Mouse (Mus musculus): ENCODE measurements around the gene Gm20458. TPM values are rescaled to one million over a fixed set of nuclear protein-coding genes. Genes with fewer than 3 reads are reported as not detected.

Gm20458 gene
- polyA plus RNA-seq, 1 experiment from 2014 or later, result 2.6 TPM

- ATAC-seq (replicated peaks; ENCODE audit: insufficient number of reproducible peaks, low FRiP score, low TSS enrichment, low read depth), result no peak
- Histone ChIP-seq H3K4me2 (ENCODE audit: low read depth, low read length) (no peak overlapping the region), H3K27ac (replicated peaks; ENCODE audit: low read depth, low read length) (peak overlapping the region; percentile 68; the same call in 1 of the 2 replicates), H3K4me1 (ENCODE audit: control insufficient read depth, insufficient read depth, low read length) (peaks cover 13% of the 10 kb centered on the region), H3K36me3 (replicated peaks; ENCODE audit: control insufficient read depth, insufficient read depth, low read depth, low read length) (no peaks in the 10 kb centered on the region), H3K27me3 (ENCODE audit: control insufficient read depth, insufficient read depth, low read length) (no peaks in the 10 kb centered on the region), H3K9ac (replicated peaks; ENCODE audit: low read length) (no peak overlapping the region), H3K4me3 (ENCODE audit: low read depth, low read length) (no peak overlapping the region), H3K9me3 (replicated peaks; ENCODE audit: control insufficient read depth, low read length) (no peaks in the 10 kb centered on the region)
- WGBS, result 30% methylated on average over 3 of the region's 3 CpGs
- no peak for DNase-seq (ENCODE audit: low spot score)
These were observed 23.8 kb upstream of the Gm20458 start for GRCm38 (mm10) chr2:164436961-164437360.

DNA sequence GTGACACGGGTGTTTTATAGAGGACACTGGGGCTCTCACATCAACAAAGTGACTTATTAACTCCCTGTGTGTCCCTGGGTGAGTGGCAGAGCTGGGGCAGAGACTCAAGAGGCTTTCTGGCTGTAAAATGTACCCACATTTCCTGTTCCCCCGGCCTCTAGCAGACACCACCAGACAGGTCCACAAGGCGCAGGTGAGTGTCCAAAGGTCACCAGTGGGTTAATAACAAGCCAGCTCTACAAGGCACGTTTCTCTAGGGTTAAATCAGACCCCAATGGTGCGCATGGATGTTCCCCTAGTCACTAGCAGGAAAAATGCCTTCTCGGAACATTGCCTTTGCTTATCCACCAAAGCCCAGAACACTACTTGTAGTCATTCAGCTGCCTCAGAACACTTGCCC is 23.1 kb upstream of the Gm20458 start:
- no peak overlapping the region for H3K4me2 ChIP-seq (ENCODE audit: low read depth, low read length)
- 66% methylated on average over 6 of the region's 6 CpGs for WGBS
- H3K4me1 ChIP-seq (ENCODE audit: control insufficient read depth, insufficient read depth, low read length), result peaks cover 6% of the 10 kb centered on the region
- H3K27me3 ChIP-seq (ENCODE audit: control insufficient read depth, insufficient read depth, low read length), result no peaks in the 10 kb centered on the region
- H3K9ac ChIP-seq (replicated peaks; ENCODE audit: low read length), result no peak overlapping the region
- no peak for ATAC-seq (replicated peaks; ENCODE audit: insufficient number of reproducible peaks, low FRiP score, low TSS enrichment, low read depth)
- H3K4me3 ChIP-seq (ENCODE audit: low read depth, low read length), result no peak overlapping the region
- H3K27ac ChIP-seq (replicated peaks; ENCODE audit: low read depth, low read length), result no peak overlapping the region
- H3K9me3 ChIP-seq (replicated peaks; ENCODE audit: control insufficient read depth, low read length), result no peaks in the 10 kb centered on the region
- no peak for DNase-seq (ENCODE audit: low spot score)
- H3K36me3 ChIP-seq (replicated peaks; ENCODE audit: control insufficient read depth, insufficient read depth, low read depth, low read length), result no peaks in the 10 kb centered on the region

GRCm38 (mm10) chr2:164438257-164438656 is 22.5 kb upstream of the Gm20458 start:
- Histone ChIP-seq H3K36me3 (replicated peaks; ENCODE audit: control insufficient read depth, insufficient read depth, low read depth, low read length) (no peaks in the 10 kb centered on the region), H3K9me3 (replicated peaks; ENCODE audit: control insufficient read depth, low read length) (no peaks in the 10 kb centered on the region), H3K4me1 (ENCODE audit: control insufficient read depth, insufficient read depth, low read length) (peaks cover 6% of the 10 kb centered on the region), H3K4me2 (ENCODE audit: low read depth, low read length) (no peak overlapping the region), H3K4me3 (ENCODE audit: low read depth, low read length) (no peak overlapping the region), H3K27me3 (ENCODE audit: control insufficient read depth, insufficient read depth, low read length) (no peaks in the 10 kb centered on the region), H3K9ac (replicated peaks; ENCODE audit: low read length) (no peak overlapping the region), H3K27ac (replicated peaks; ENCODE audit: low read depth, low read length) (no peak overlapping the region)
- WGBS, result 70% methylated on average over 8 of the region's 8 CpGs
- ATAC-seq (replicated peaks; ENCODE audit: insufficient number of reproducible peaks, low FRiP score, low TSS enrichment, low read depth), result no peak
- no peak for DNase-seq (ENCODE audit: low spot score)

GRCm38 (mm10) chr2:164439001-164439421 is 21.8 kb upstream of the Gm20458 start:
- Histone ChIP-seq H3K36me3 (replicated peaks; ENCODE audit: control insufficient read depth, insufficient read depth, low read depth, low read length) (no peaks in the 10 kb centered on the region), H3K4me3 (ENCODE audit: low read depth, low read length) (no peak overlapping the region), H3K4me2 (ENCODE audit: low read depth, low read length) (no peak overlapping the region), H3K4me1 (ENCODE audit: control insufficient read depth, insufficient read depth, low read length) (peaks cover 6% of the 10 kb centered on the region), H3K9me3 (replicated peaks; ENCODE audit: control insufficient read depth, low read length) (no peaks in the 10 kb centered on the region), H3K9ac (replicated peaks; ENCODE audit: low read length) (no peak overlapping the region), H3K27ac (replicated peaks; ENCODE audit: low read depth, low read length) (no peak overlapping the region), H3K27me3 (ENCODE audit: control insufficient read depth, insufficient read depth, low read length) (no peaks in the 10 kb centered on the region)
- ATAC-seq (replicated peaks; ENCODE audit: insufficient number of reproducible peaks, low FRiP score, low TSS enrichment, low read depth), result no peak
- DNase-seq (ENCODE audit: low spot score), result no peak
- 80% methylated on average over 3 of the region's 3 CpGs for WGBS

DNA sequence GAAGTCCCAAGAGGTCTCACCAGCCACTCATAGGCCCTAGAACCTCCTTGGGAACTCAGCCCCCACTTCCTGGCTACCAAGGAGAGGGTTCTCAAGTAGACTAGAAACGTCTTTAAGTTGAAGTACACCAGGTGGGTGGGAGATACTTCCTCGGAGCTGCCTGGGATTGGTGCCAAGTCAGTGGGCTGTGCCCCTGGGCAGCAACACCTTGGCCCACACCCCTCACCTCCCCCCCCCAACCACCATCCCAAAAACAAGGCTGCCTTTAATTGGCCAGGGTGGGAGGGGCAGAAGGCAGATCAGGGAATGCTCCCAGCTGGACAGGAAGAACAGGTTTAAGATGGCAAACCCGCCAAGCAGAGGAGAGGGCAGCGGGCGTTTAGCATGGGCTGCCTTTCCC is 20.5 kb upstream of the Gm20458 start:
- no peak for ATAC-seq (replicated peaks; ENCODE audit: insufficient number of reproducible peaks, low FRiP score, low TSS enrichment, low read depth)
- no peak for DNase-seq (ENCODE audit: low spot score)
- H3K4me3 ChIP-seq (ENCODE audit: low read depth, low read length), result no peak overlapping the region
- peaks cover 6% of the 10 kb centered on the region for H3K4me1 ChIP-seq (ENCODE audit: control insufficient read depth, insufficient read depth, low read length)
- no peaks in the 10 kb centered on the region for H3K9me3 ChIP-seq (replicated peaks; ENCODE audit: control insufficient read depth, low read length)
- H3K9ac ChIP-seq (replicated peaks; ENCODE audit: low read length), result no peak overlapping the region
- 66% methylated on average over 5 of the region's 5 CpGs for WGBS
- no peaks in the 10 kb centered on the region for H3K36me3 ChIP-seq (replicated peaks; ENCODE audit: control insufficient read depth, insufficient read depth, low read depth, low read length)
- no peaks in the 10 kb centered on the region for H3K27me3 ChIP-seq (ENCODE audit: control insufficient read depth, insufficient read depth, low read length)
- no peak overlapping the region for H3K4me2 ChIP-seq (ENCODE audit: low read depth, low read length)
- H3K27ac ChIP-seq (replicated peaks; ENCODE audit: low read depth, low read length), result no peak overlapping the region

- no peaks in the 10 kb centered on the region for H3K36me3 ChIP-seq (replicated peaks; ENCODE audit: control insufficient read depth, insufficient read depth, low read depth, low read length)
- no peak overlapping the region for H3K27ac ChIP-seq (replicated peaks; ENCODE audit: low read depth, low read length)
- H3K9ac ChIP-seq (replicated peaks; ENCODE audit: low read length), result no peak overlapping the region
- 23% methylated on average over 8 of the region's 8 CpGs for WGBS
- 0 out of 2 replicates have a peak overlapping the region, but pooled peaks have one; percentile 6 for H3K4me2 ChIP-seq (ENCODE audit: low read depth, low read length)
- no peaks in the 10 kb centered on the region for H3K27me3 ChIP-seq (ENCODE audit: control insufficient read depth, insufficient read depth, low read length)
- no peak overlapping the region for H3K4me3 ChIP-seq (ENCODE audit: low read depth, low read length)
- DNase-seq (ENCODE audit: low spot score), result no peak
- no peak for ATAC-seq (replicated peaks; ENCODE audit: insufficient number of reproducible peaks, low FRiP score, low TSS enrichment, low read depth)
- no peaks in the 10 kb centered on the region for H3K9me3 ChIP-seq (replicated peaks; ENCODE audit: control insufficient read depth, low read length)
- H3K4me1 ChIP-seq (ENCODE audit: control insufficient read depth, insufficient read depth, low read length), result peaks cover 4% of the 10 kb centered on the region
These were observed 19.6 kb upstream of the Gm20458 start for GRCm38 (mm10) chr2:164441155-164441554.

- ATAC-seq (replicated peaks; ENCODE audit: insufficient number of reproducible peaks, low FRiP score, low TSS enrichment, low read depth) (no peak), DNase-seq (ENCODE audit: low spot score) (no peak)
- 30% methylated on average over 7 of the region's 7 CpGs for WGBS
- peak overlapping the region; percentile 84 for H3K4me2 ChIP-seq (ENCODE audit: low read depth, low read length)
- H3K9ac ChIP-seq (replicated peaks; ENCODE audit: low read length), result peak overlapping the region; percentile 70; the same call in 1 of the 2 replicates
- no peaks in the 10 kb centered on the region for H3K9me3 ChIP-seq (replicated peaks; ENCODE audit: control insufficient read depth, low read length)
- H3K27ac ChIP-seq (replicated peaks; ENCODE audit: low read depth, low read length), result no peak overlapping the region
- no peaks in the 10 kb centered on the region; the same call in 1 of the 2 replicates for H3K4me1 ChIP-seq (ENCODE audit: control insufficient read depth, insufficient read depth, low read length)
- H3K4me3 ChIP-seq (ENCODE audit: low read depth, low read length), result peak overlapping the region; percentile 55
- no peaks in the 10 kb centered on the region for H3K36me3 ChIP-seq (replicated peaks; ENCODE audit: control insufficient read depth, insufficient read depth, low read depth, low read length)
- no peaks in the 10 kb centered on the region for H3K27me3 ChIP-seq (ENCODE audit: control insufficient read depth, insufficient read depth, low read length)
These were observed 19.0 kb upstream of the Gm20458 start for GRCm38 (mm10) chr2:164441731-164442130.

DNA sequence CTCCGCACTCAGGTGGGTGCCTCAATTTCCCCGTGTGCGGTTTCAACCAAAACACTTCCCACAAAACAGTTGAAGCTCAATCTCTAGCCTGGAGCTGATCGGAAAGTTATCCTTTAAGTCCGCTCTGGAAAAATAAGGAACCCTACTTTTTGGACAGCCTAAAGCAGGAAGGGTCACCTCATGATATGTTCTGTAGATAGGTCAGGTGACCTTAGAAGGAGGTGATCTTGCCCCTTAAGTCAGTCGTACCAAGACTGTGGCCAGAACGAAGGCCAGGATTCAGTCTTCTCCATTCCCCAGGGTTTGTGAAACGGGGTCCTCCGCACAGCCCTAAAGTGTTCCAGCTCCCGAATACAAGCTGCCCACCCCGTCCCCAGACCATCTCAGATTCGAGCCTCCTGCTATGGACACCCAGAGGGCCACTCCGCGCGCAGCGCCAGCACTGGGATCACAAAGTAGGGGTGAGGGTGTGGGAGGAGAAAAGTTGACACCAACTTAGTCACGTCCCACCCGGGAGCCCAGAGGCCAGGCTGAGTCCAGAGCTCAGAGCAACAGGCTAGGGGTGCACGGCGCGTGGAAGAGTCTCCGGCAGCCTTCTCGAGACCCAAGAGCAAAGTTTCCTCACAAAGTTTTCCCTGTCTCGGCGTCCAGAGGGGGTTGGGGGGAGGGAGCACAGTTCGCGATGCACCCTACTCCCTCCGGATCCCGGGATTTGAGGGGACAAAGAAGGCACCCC is 18.3 kb upstream of the Gm20458 start:
- 4% methylated on average over 29 of the region's 29 CpGs for WGBS
- Histone ChIP-seq H3K4me2 (ENCODE audit: low read depth, low read length) (peak overlapping the region; percentile 84), H3K27me3 (ENCODE audit: control insufficient read depth, insufficient read depth, low read length) (no peaks in the 10 kb centered on the region), H3K27ac (replicated peaks; ENCODE audit: low read depth, low read length) (no peak overlapping the region), H3K36me3 (replicated peaks; ENCODE audit: control insufficient read depth, insufficient read depth, low read depth, low read length) (no peaks in the 10 kb centered on the region), H3K9me3 (replicated peaks; ENCODE audit: control insufficient read depth, low read length) (no peaks in the 10 kb centered on the region), H3K9ac (replicated peaks; ENCODE audit: low read length) (peak overlapping the region; percentile 70), H3K4me3 (ENCODE audit: low read depth, low read length) (peak overlapping the region; percentile 55), H3K4me1 (ENCODE audit: control insufficient read depth, insufficient read depth, low read length) (no peaks in the 10 kb centered on the region; the same call in 1 of the 2 replicates)
- ATAC-seq (replicated peaks; ENCODE audit: insufficient number of reproducible peaks, low FRiP score, low TSS enrichment, low read depth) (peak; percentile 69), DNase-seq (ENCODE audit: low spot score) (no peak)
